Comparison of ENCODE assay signal across 11 mouse cellular contexts in genomic region chr11:8622668-8623067, GRCm38 (mm10). TPM values are rescaled to one million over a fixed set of nuclear protein-coding genes. Genes with fewer than 3 reads are reported as not detected.
DNase-seq lines count a peak whose midpoint lies in the region; ATAC-seq lines count a peak whose summit lies in the region.
"Had no signal": no experiment of that assay in that cellular context is flagged by ENCODE, and none has a peak within 500 bp of the region (broad histone marks: within the 10 kb centered on the region; RNA-seq: fewer than 3 reads in every experiment).

No protein-coding gene starts in this region.

- 0 out of 2 replicates have a peak overlapping the region, but pooled peaks have one; percentile 67 for H3K4me3 ChIP-seq in heart, embryonic 15.5 days
- peak overlapping the region; percentile 77 for H3K4me3 ChIP-seq in embryonic facial prominence, embryonic 11.5 days (ENCODE audit: low read depth, low read length)
- peak overlapping the region; percentile 95 for H3K4me3 ChIP-seq in limb, embryonic 10.5 days

- H3K4me2 ChIP-seq in heart, embryonic 15.5 days, result no peak overlapping the region
- peak overlapping the region; percentile 90 for H3K4me2 ChIP-seq in embryonic facial prominence, embryonic 11.5 days (ENCODE audit: low read depth, low read length)

- no peaks in the 10 kb centered on the region for H3K36me3 ChIP-seq in heart, embryonic 15.5 days
- no peaks in the 10 kb centered on the region for H3K36me3 ChIP-seq in embryonic facial prominence, embryonic 11.5 days (replicated peaks; ENCODE audit: control insufficient read depth, insufficient read depth, low read depth, low read length)
- no peaks in the 10 kb centered on the region; the same call in 1 of the 2 replicates for H3K36me3 ChIP-seq in limb, embryonic 10.5 days

- ATAC-seq in heart, embryonic 15.5 days (replicated peaks; ENCODE audit: insufficient number of reproducible peaks, insufficient read depth, low FRiP score, low read depth), result no peak
- no peak for ATAC-seq in embryonic facial prominence, embryonic 11.5 days (replicated peaks; ENCODE audit: insufficient number of reproducible peaks, low FRiP score, low TSS enrichment, low read depth)
- ATAC-seq in activated CD4-positive, CD25-positive, alpha-beta regulatory T cell, adult 4 months, result no peak

- intact Hi-C loops in heart, postnatal 14 days (cut with DNase I), result loop anchor here (5.0 kb wide), 1 partner anchor 40 kb away; the partner anchor contains the start of gene Tns3

- H3K4me1 ChIP-seq in heart, embryonic 15.5 days (replicated peaks), result peaks cover 31% of the 10 kb centered on the region
- H3K4me1 ChIP-seq in embryonic facial prominence, embryonic 11.5 days (ENCODE audit: control insufficient read depth, insufficient read depth, low read length), result peaks cover 3% of the 10 kb centered on the region
- H3K4me1 ChIP-seq in limb, embryonic 10.5 days, result peaks cover 65% of the 10 kb centered on the region

- DNase-seq in heart, postnatal 14 days, result no peak
- DNase-seq in B cell, adult 2 months, result peak; percentile 14 to 29
- no peak for DNase-seq in embryonic facial prominence, embryonic 11.5 days (ENCODE audit: low spot score)
- DNase-seq in limb, embryonic 10.5 days (ENCODE audit: low spot score), result no peak
- no peak for DNase-seq in adrenal gland, postnatal 25 days
- no peak for DNase-seq in urinary bladder, postnatal 10 days (ENCODE audit: low spot score)
- DNase-seq: adrenal gland, postnatal 10 days; gastrocnemius, postnatal 25 days; thymus, postnatal 14 days had no signal

- 55% methylated on average over 6 of the region's 6 CpGs for WGBS in heart, embryonic 15.5 days
- WGBS in embryonic facial prominence, embryonic 11.5 days, result 32% methylated on average over 6 of the region's 6 CpGs
- WGBS in limb, embryonic 10.5 days, result 64% methylated on average over 6 of the region's 6 CpGs

- H3K27ac ChIP-seq in heart, embryonic 15.5 days, result no peak overlapping the region
- H3K27ac ChIP-seq in embryonic facial prominence, embryonic 11.5 days (replicated peaks; ENCODE audit: low read depth, low read length), result no peak overlapping the region
- peak overlapping the region; percentile 99 for H3K27ac ChIP-seq in limb, embryonic 10.5 days

- no peak overlapping the region for H3K9ac ChIP-seq in heart, embryonic 15.5 days
- peak overlapping the region; percentile 86 for H3K9ac ChIP-seq in embryonic facial prominence, embryonic 11.5 days (replicated peaks; ENCODE audit: low read length)

- H3K27me3 ChIP-seq in heart, embryonic 15.5 days, result no peaks in the 10 kb centered on the region
- no peaks in the 10 kb centered on the region for H3K27me3 ChIP-seq in embryonic facial prominence, embryonic 11.5 days (ENCODE audit: control insufficient read depth, insufficient read depth, low read length)
- H3K27me3 ChIP-seq in limb, embryonic 10.5 days (ENCODE audit: low read depth, poor library complexity, severe bottlenecking), result no peaks in the 10 kb centered on the region

- no peaks in the 10 kb centered on the region for H3K9me3 ChIP-seq in heart, embryonic 15.5 days (replicated peaks)
- no peaks in the 10 kb centered on the region for H3K9me3 ChIP-seq in embryonic facial prominence, embryonic 11.5 days (replicated peaks; ENCODE audit: control insufficient read depth, low read length)
- no peaks in the 10 kb centered on the region for H3K9me3 ChIP-seq in limb, embryonic 10.5 days (replicated peaks)

RNA-seq across cellular contexts. Expression of gene Tns3, which starts 41.7 kb away (rescaled TPM):
- 16.4 and 22.9 TPM in 2 replicates for polyA plus RNA-seq in heart, embryonic 15.5 days (2015; fragmentation: Nextera tagmentation; extraction: Ambion mirVana)
- total RNA-seq in heart, postnatal 14 days (2021), result 10 to 100 TPM; 21.1 to 23.2 TPM
- polyA plus RNA-seq in embryonic facial prominence, embryonic 11.5 days (2014; fragmentation: Nextera tagmentation; extraction: Ambion mirVana), result 14.9 and 15.6 TPM in 2 replicates
- 28.2 and 35.6 TPM in 2 replicates for polyA plus RNA-seq in limb, embryonic 10.5 days (2016; fragmentation: Nextera tagmentation; extraction: Ambion mirVana)
- under 1 TPM; 0.06 to 0.09 TPM for polyA plus RNA-seq in activated CD4-positive, CD25-positive, alpha-beta regulatory T cell, adult 4 months (2017; shearing (Covaris generic))
- total RNA-seq in adrenal gland, postnatal 25 days (2021), result 52.2 and 71.1 TPM in 2 replicates

Comparison
In these comparisons a context has a peak if more than half of its experiments do, and no peak if none do; other contexts are left out.
1. DNase-seq: peak in B cell, adult 2 months (2 of 2); none in heart, postnatal 14 days (0 of 2), embryonic facial prominence, embryonic 11.5 days (single experiment), limb, embryonic 10.5 days (single experiment), adrenal gland, postnatal 25 days (single experiment) and urinary bladder, postnatal 10 days (single experiment).
2. RNA of gene Tns3, which starts 41.7 kb away (polyA plus RNA-seq): 28.2 to 35.6 TPM in limb, embryonic 10.5 days, 16.4 to 22.9 TPM in heart, embryonic 15.5 days and 14.9 to 15.6 TPM in embryonic facial prominence, embryonic 11.5 days; 0.06 to 0.09 TPM in activated CD4-positive, CD25-positive, alpha-beta regulatory T cell, adult 4 months; every median in the first group is over 10 times any median in the second.
3. Peak in every context shown above with its lines, with median percentiles within 50 percentile points of each other: H3K4me3 ChIP-seq.